Mouse (Mus musculus): Measurements from ENCODE around the gene Tbrg1. TPM values are rescaled to one million over a fixed set of nuclear protein-coding genes. Genes with fewer than 3 reads are reported as not detected.

Tbrg1 gene
- polyA plus RNA-seq, 1 experiment from 2014 or later: 48.3 TPM

GRCm38 (mm10) chr9:37663210-37663609 is 6.1 kb upstream of the Tbrg1 start:
- Histone ChIP-seq H3K27ac (replicated peaks) (no peak overlapping the region), H3K4me1 (replicated peaks) (no peaks in the 10 kb centered on the region), H3K9me3 (replicated peaks) (no peaks in the 10 kb centered on the region), H3K36me3 (replicated peaks) (no peaks in the 10 kb centered on the region), H3K4me2 (no peak overlapping the region), H3K27me3 (no peaks in the 10 kb centered on the region), H3K9ac (no peak overlapping the region), H3K4me3 (replicated peaks) (no peak overlapping the region)
- 44% methylated on average over 1 of the region's 1 CpGs for WGBS (ENCODE audit: insufficient replicate concordance)
- no peak for ATAC-seq (ENCODE audit: insufficient read depth)

DNA sequence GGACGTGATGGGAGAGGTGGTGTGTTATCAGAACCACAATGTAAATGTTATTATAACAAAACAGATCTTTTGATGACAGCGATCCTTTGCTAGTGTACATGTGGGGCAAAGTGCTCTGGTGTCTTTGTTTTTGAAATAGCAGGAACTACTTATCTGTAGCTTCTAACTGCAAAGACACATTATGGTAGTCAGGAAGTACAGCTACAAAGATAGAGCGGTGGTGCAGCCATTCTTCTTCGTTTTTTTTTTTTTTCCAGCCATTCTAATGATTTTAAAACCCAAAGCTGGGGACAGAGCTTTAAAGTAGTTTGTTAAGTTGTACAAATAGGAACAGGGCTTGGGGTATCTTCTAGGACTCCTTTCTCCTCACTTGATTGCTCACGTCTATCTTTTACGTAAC is 2.3 kb upstream of the Tbrg1 start:
- no peak for ATAC-seq (ENCODE audit: insufficient read depth)
- Histone ChIP-seq H3K27me3 (no peaks in the 10 kb centered on the region), H3K4me1 (replicated peaks) (peaks cover 13% of the 10 kb centered on the region), H3K9ac (no peak overlapping the region), H3K4me2 (no peak overlapping the region), H3K9me3 (replicated peaks) (no peaks in the 10 kb centered on the region), H3K4me3 (replicated peaks) (no peak overlapping the region), H3K27ac (replicated peaks) (no peak overlapping the region), H3K36me3 (replicated peaks) (peaks cover 1% of the 10 kb centered on the region; the same call in 1 of the 2 replicates)
- 49% methylated on average over 6 of the region's 6 CpGs for WGBS (ENCODE audit: insufficient replicate concordance)

- Histone ChIP-seq H3K4me3 (replicated peaks) (peak overlapping the region; percentile 88), H3K27ac (replicated peaks) (peak overlapping the region; percentile 86), H3K9ac (peak overlapping the region; percentile 78), H3K27me3 (no peaks in the 10 kb centered on the region), H3K36me3 (replicated peaks) (peaks cover 28% of the 10 kb centered on the region), H3K9me3 (replicated peaks) (no peaks in the 10 kb centered on the region), H3K4me2 (peak overlapping the region; percentile 77), H3K4me1 (replicated peaks) (peaks cover 13% of the 10 kb centered on the region)
- WGBS (ENCODE audit: insufficient replicate concordance): 1% methylated on average over 10 of the region's 10 CpGs
- ATAC-seq (ENCODE audit: insufficient read depth): peak; percentile 26
Measured at GRCm38 (mm10) chr9:37656439-37656881, 652 bp downstream of the Tbrg1 start.

DNA sequence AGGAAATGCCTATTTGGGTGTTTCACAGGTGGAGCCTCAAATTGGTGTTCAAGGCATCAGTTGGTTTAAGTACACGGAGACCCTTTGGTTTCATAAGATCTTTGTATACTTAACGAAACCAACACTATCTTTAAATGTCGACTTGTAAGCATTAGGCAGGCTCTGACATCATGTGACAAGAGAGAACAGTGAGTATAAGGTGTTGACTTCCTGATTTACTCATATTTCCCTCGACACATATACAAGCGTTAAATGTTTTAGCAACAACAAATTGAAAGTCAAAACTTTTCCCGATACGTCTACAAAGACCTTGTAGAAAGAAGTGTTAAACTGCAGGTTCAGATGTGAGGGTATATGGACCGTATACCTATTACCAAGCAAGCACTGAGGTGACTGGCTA is 1.2 kb downstream of the Tbrg1 start:
- Histone ChIP-seq H3K9ac (peak overlapping the region; percentile 78; the same call in 1 of the 2 replicates), H3K9me3 (replicated peaks) (no peaks in the 10 kb centered on the region), H3K27ac (replicated peaks) (peak overlapping the region; percentile 86; the same call in 1 of the 2 replicates), H3K27me3 (no peaks in the 10 kb centered on the region), H3K36me3 (replicated peaks) (peaks cover 33% of the 10 kb centered on the region), H3K4me1 (replicated peaks) (peaks cover 13% of the 10 kb centered on the region), H3K4me3 (replicated peaks) (peak overlapping the region; percentile 88), H3K4me2 (peak overlapping the region; percentile 77)
- ATAC-seq (ENCODE audit: insufficient read depth): no peak
- WGBS (ENCODE audit: insufficient replicate concordance): 33% methylated on average over 8 of the region's 8 CpGs

- Histone ChIP-seq H3K4me1 (replicated peaks) (peaks cover 13% of the 10 kb centered on the region), H3K27me3 (no peaks in the 10 kb centered on the region), H3K9me3 (replicated peaks) (no peaks in the 10 kb centered on the region), H3K4me3 (replicated peaks) (no peak overlapping the region), H3K36me3 (replicated peaks) (peaks cover 54% of the 10 kb centered on the region), H3K4me2 (no peak overlapping the region), H3K27ac (replicated peaks) (no peak overlapping the region), H3K9ac (no peak overlapping the region)
- 74% methylated on average over 5 of the region's 5 CpGs for WGBS (ENCODE audit: insufficient replicate concordance)
- no peak for ATAC-seq (ENCODE audit: insufficient read depth)
Measured at GRCm38 (mm10) chr9:37653836-37654235, 3.3 kb downstream of the Tbrg1 start.

DNA sequence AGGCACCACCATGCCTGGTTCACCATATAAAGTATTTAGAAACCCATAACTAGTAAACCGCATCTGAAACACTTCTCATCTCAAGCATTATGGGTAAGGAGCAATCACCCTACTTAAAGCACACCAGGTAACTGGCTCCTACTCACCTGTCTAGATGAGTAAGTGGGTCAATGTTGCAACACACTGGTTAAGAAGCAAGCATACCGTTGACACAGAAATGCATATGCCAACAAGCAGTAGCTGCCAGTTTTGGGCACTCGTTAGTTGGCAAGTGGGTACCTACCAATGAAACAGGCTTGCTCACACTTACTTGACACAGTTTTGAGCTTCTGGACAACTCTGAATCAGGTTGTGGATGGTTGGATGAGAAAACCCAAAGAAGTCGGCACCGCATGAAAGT is 6.5 kb downstream of the Tbrg1 start:
- 79% methylated on average over 5 of the region's 5 CpGs for WGBS (ENCODE audit: insufficient replicate concordance)
- peaks cover 68% of the 10 kb centered on the region for H3K36me3 ChIP-seq (replicated peaks)
- ATAC-seq (ENCODE audit: insufficient read depth): no peak

DNA sequence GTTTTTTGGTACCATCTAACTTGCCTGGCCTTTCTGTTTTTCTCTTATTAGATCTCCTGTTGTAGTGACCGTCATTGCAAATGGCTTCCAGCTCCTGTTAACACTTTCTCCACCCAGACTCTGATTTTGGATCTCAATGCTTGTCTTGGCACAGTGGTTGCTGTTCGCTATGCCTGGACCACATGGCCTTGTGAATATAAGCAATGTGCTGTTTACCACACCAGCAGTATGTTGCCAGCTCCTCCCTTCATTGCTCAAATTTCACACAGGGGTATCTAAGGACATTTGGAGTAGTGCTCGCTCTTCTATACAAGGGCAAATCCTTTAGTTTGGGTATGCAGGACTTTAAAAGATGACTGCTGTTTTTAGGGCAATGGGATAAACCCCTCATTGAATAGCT is 10.9 kb downstream of the Tbrg1 start:
- Histone ChIP-seq H3K9me3 (replicated peaks) (no peaks in the 10 kb centered on the region), H3K4me3 (replicated peaks) (no peak overlapping the region), H3K27ac (replicated peaks) (no peak overlapping the region), H3K9ac (no peak overlapping the region), H3K27me3 (no peaks in the 10 kb centered on the region), H3K4me2 (no peak overlapping the region), H3K36me3 (replicated peaks) (peaks cover 38% of the 10 kb centered on the region), H3K4me1 (replicated peaks) (no peaks in the 10 kb centered on the region)
- ATAC-seq (ENCODE audit: insufficient read depth): no peak
- WGBS (ENCODE audit: insufficient replicate concordance): 74% methylated on average over 3 of the region's 3 CpGs

More for the DNA sequence above, 6.5 kb downstream of the Tbrg1 start:
- Histone ChIP-seq H3K4me1 (replicated peaks) (no peaks in the 10 kb centered on the region; the same call in 1 of the 2 replicates), H3K9ac (no peak overlapping the region), H3K27ac (replicated peaks) (no peak overlapping the region), H3K4me2 (no peak overlapping the region), H3K27me3 (no peaks in the 10 kb centered on the region), H3K4me3 (replicated peaks) (no peak overlapping the region), H3K9me3 (replicated peaks) (no peaks in the 10 kb centered on the region)

GRCm38 (mm10) chr9:37638721-37639120 is 18.4 kb downstream of the Tbrg1 start:
- no peaks in the 10 kb centered on the region for H3K4me1 ChIP-seq (replicated peaks)
- no peaks in the 10 kb centered on the region for H3K36me3 ChIP-seq (replicated peaks)
- H3K9ac ChIP-seq: no peak overlapping the region
- H3K27me3 ChIP-seq: no peaks in the 10 kb centered on the region
- H3K27ac ChIP-seq (replicated peaks): no peak overlapping the region
- no peak overlapping the region for H3K4me2 ChIP-seq
- no peaks in the 10 kb centered on the region for H3K9me3 ChIP-seq (replicated peaks)
- 62% methylated on average over 3 of the region's 3 CpGs for WGBS (ENCODE audit: insufficient replicate concordance)
- ATAC-seq (ENCODE audit: insufficient read depth): no peak
- no peak overlapping the region for H3K4me3 ChIP-seq (replicated peaks)

DNA sequence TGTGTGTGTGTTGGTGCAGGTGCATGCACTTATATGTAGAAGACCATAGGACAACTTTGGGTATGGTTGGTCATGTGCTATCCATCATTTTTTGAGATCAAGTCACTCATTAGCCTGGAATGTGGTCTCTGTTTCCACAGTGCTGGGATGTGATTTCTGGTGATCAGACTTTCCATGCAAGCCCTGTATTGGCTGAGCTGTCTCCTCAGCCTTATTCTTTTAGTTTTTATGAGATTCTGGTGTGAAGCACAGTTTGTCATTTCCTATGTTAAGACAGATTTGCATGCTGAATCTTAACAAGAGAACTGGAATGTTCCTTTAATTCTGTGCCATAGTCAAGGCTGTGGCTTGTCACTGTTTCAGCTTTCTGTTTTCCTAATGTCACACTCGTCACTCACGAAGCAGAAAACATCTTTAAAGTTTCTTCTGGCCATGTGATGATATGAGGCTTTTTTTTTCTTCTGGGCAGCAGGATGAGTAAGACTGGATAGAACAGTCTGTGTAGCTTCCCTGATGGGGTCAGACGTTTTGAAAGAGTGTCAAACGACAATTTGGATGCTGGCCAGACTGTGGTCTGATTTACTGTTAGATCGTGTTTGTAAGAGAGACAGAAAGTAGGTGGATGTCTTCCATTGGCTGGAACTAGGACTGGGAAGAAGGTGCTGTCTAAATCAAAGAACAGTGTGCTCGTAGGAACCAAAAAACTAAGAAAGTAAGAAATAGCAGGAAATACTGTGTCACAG is 20.1 kb downstream of the Tbrg1 start:
- no peak overlapping the region for H3K4me2 ChIP-seq
- H3K36me3 ChIP-seq (replicated peaks): no peaks in the 10 kb centered on the region
- no peak overlapping the region for H3K27ac ChIP-seq (replicated peaks)
- 43% methylated on average over 6 of the region's 6 CpGs for WGBS (ENCODE audit: insufficient replicate concordance)
- H3K27me3 ChIP-seq: no peaks in the 10 kb centered on the region
- no peak for ATAC-seq (ENCODE audit: insufficient read depth)
- H3K9ac ChIP-seq: no peak overlapping the region
- H3K4me3 ChIP-seq (replicated peaks): no peak overlapping the region
- no peaks in the 10 kb centered on the region for H3K4me1 ChIP-seq (replicated peaks)
- no peaks in the 10 kb centered on the region for H3K9me3 ChIP-seq (replicated peaks)

DNA sequence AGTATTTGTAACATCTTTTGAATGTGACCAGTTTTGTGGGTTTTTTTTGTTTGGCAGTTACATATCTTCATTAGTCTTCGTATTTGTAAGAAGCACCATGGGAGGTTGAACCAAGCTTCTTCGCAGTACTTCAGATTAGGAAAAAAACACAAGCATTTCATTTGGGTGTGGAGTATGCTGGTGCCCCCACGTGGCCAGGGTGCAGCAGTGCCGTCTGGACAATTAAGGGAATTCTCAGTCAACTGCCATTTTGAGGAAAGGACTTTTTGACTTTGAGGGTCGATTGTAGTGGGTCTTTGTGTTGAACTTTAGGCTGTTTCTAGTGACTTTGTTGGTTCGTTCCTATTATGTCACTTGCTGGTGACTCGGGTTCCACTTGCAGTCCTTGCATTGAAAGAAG is 20.8 kb downstream of the Tbrg1 start:
- H3K36me3 ChIP-seq (replicated peaks): no peaks in the 10 kb centered on the region
- no peaks in the 10 kb centered on the region for H3K9me3 ChIP-seq (replicated peaks)
- no peak overlapping the region for H3K27ac ChIP-seq (replicated peaks)
- ATAC-seq (ENCODE audit: insufficient read depth): no peak
- 9% methylated on average over 7 of the region's 7 CpGs for WGBS (ENCODE audit: insufficient replicate concordance)
- H3K4me1 ChIP-seq (replicated peaks): no peaks in the 10 kb centered on the region
- no peak overlapping the region for H3K4me3 ChIP-seq (replicated peaks)
- no peak overlapping the region for H3K9ac ChIP-seq
- no peak overlapping the region for H3K4me2 ChIP-seq
- no peaks in the 10 kb centered on the region for H3K27me3 ChIP-seq

- Histone ChIP-seq H3K27ac (replicated peaks) (no peak overlapping the region), H3K4me1 (replicated peaks) (no peaks in the 10 kb centered on the region), H3K4me3 (replicated peaks) (no peak overlapping the region), H3K9me3 (replicated peaks) (no peaks in the 10 kb centered on the region), H3K9ac (no peak overlapping the region), H3K4me2 (no peak overlapping the region), H3K27me3 (no peaks in the 10 kb centered on the region), H3K36me3 (replicated peaks) (no peaks in the 10 kb centered on the region)
- 78% methylated on average over 3 of the region's 3 CpGs for WGBS (ENCODE audit: insufficient replicate concordance)
- ATAC-seq (ENCODE audit: insufficient read depth): no peak
Measured at GRCm38 (mm10) chr9:37634269-37634668, 22.8 kb downstream of the Tbrg1 start.

DNA sequence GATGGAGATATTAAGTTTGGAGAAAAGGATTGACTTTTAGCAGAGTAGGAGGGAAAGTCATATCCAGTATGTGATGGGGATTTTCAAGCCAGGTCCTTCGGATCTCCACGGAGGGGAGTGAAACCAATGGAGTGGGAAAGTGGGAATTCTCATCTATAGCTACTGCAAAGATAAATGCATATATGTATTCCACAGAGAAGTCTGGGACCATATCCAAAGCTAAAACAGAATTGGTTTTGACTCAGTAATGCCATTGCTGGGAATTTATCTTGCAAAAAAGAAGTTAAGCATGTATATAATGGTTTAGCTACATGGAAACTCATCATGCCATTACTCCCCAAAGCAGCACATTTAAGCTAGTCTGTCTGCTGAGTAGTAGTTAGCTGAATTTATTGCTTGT is 24.8 kb downstream of the Tbrg1 start:
- Histone ChIP-seq H3K9me3 (replicated peaks) (no peaks in the 10 kb centered on the region), H3K27ac (replicated peaks) (no peak overlapping the region), H3K9ac (no peak overlapping the region), H3K36me3 (replicated peaks) (no peaks in the 10 kb centered on the region), H3K27me3 (no peaks in the 10 kb centered on the region), H3K4me1 (replicated peaks) (no peaks in the 10 kb centered on the region), H3K4me3 (replicated peaks) (no peak overlapping the region), H3K4me2 (no peak overlapping the region)
- ATAC-seq (ENCODE audit: insufficient read depth): no peak
- 66% methylated on average over 2 of the region's 2 CpGs for WGBS (ENCODE audit: insufficient replicate concordance)
